Mouse (Mus musculus) cerebellum, adult 11 months (tissue): Measurements from ENCODE around the gene Dot1l.
A peak's percentile ranks its signal among the peaks of the same experiment; 100 is the strongest.

Experiments used
- DNase-seq: peaks from one replicate; pipeline ENCODE4 v3.0.0; 2022

The Dot1l gene

GRCm38 (mm10) chr10:80835617-80836016 lies 80.6 kb downstream of the Dot1l start:
- DNase-seq, result no peak

GRCm38 (mm10) chr10:80836949-80837379 lies 82.0 kb downstream of the Dot1l start:
- DNase-seq, result no peak

- peak; percentile 68 for DNase-seq
These were observed 82.8 kb downstream of the Dot1l start for GRCm38 (mm10) chr10:80837827-80838226.

GRCm38 (mm10) chr10:80838346-80838912 lies 83.4 kb downstream of the Dot1l start:
- no peak for DNase-seq

- DNase-seq, result no peak
These were observed 84.8 kb downstream of the Dot1l start for GRCm38 (mm10) chr10:80839848-80840247.

- DNase-seq, result peak; percentile 26
These were observed 86.7 kb downstream of the Dot1l start for GRCm38 (mm10) chr10:80841685-80842084.

- DNase-seq, result peak; percentile 34
These were observed 87.3 kb downstream of the Dot1l start for GRCm38 (mm10) chr10:80842334-80842733.

GRCm38 (mm10) chr10:80843087-80843930 lies 88.3 kb downstream of the Dot1l start:
- no peak for DNase-seq

GRCm38 (mm10) chr10:80843931-80844547 lies 89.0 kb downstream of the Dot1l start, which contains the start of gene Lingo3:
Lingo3 (minus strand) TSS chr10:80844039.
- peak; percentile 76 for DNase-seq
